ENCODE assay signal across 8 mouse cellular contexts in the genomic region with DNA sequence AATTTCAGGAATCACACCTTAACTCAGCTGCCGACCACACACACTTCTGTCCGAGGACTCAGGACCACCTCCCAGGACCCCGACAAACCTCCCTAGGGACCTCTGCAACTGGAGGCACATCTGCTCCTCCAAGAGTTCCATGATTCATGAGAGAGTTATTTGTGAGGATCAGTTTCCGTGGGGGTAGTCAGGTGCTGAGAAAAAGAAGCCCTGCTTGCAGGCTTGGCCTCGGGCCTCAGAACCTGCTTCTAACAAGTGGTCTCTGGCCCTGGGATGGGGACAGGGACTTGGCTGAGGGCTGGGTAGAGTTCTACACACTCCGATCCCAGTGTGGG.
DNase-seq lines count a peak whose midpoint lies in the region; ATAC-seq and TF ChIP-seq lines count a peak whose summit lies in the region.

No protein-coding gene starts in this region.

- H3K27me3 ChIP-seq in heart, embryonic 15.5 days, result no peaks in the 10 kb centered on the region
- H3K27me3 ChIP-seq in MEL (ENCODE audit: control insufficient read depth in 1 of 2, insufficient read depth in 2 of 2, low read length in 2 of 2), result no peaks in the 10 kb centered on the region
- no peaks in the 10 kb centered on the region for H3K27me3 ChIP-seq in heart, postnatal 0 days (ENCODE audit: control insufficient read depth, insufficient read depth, low read length)
- H3K27me3 ChIP-seq in midbrain, embryonic 11.5 days (ENCODE audit: control insufficient read depth, insufficient read depth, low read length), result no peaks in the 10 kb centered on the region

- peak overlapping the region; percentile 57 for H3K4me3 ChIP-seq in heart, embryonic 15.5 days
- peak overlapping the region in 1 of 2 experiments; percentile 59; a peak in 2 of 4 replicates for H3K4me3 ChIP-seq in MEL (ENCODE audit: control insufficient read depth in 1 of 2, insufficient read depth in 1 of 2, low read depth in 2 of 2, low read length in 2 of 2)
- no peak overlapping the region for H3K4me3 ChIP-seq in heart, postnatal 0 days (ENCODE audit: low read depth, low read length)
- no peak overlapping the region for H3K4me3 ChIP-seq in midbrain, embryonic 11.5 days (ENCODE audit: low read depth, low read length)

- peaks cover 44% of the 10 kb centered on the region for H3K4me1 ChIP-seq in heart, embryonic 15.5 days (replicated peaks)
- peaks cover 13 to 24% of the 10 kb centered on the region in 2 experiments for H3K4me1 ChIP-seq in MEL (ENCODE audit: control insufficient read depth in 1 of 2, insufficient read depth in 2 of 2, low read length in 2 of 2)
- peaks cover 23% of the 10 kb centered on the region for H3K4me1 ChIP-seq in heart, postnatal 0 days (ENCODE audit: control insufficient read depth, insufficient read depth)
- H3K4me1 ChIP-seq in midbrain, embryonic 11.5 days (ENCODE audit: control insufficient read depth, insufficient read depth, low read length), result peaks cover 13% of the 10 kb centered on the region

- H3K9ac ChIP-seq in heart, embryonic 15.5 days, result peak overlapping the region; percentile 70
- H3K9ac ChIP-seq in MEL (ENCODE audit: control insufficient read depth, low read depth, low read length, poor library complexity, severe bottlenecking), result peak overlapping the region; percentile 83
- H3K9ac ChIP-seq in heart, postnatal 0 days (replicated peaks; ENCODE audit: low read depth, low read length), result no peak overlapping the region
- H3K9ac ChIP-seq in midbrain, embryonic 11.5 days (ENCODE audit: low read length), result peak overlapping the region; percentile 64

- TF ChIP-seq CTCF in MEL (IDR thresholded peaks at IDR 0.05 in 2 of 3, conservative IDR thresholded peaks at IDR 0.05 in 1 of 3; ENCODE audit: control insufficient read depth in 1 of 3, insufficient read depth in 1 of 3, low read depth in 2 of 3, low read length in 3 of 3, poor library complexity in 1 of 3, severe bottlenecking in 1 of 3), result no peak
- no peak for TF ChIP-seq CTCF in heart, postnatal 0 days (IDR thresholded peaks at IDR 0.05; ENCODE audit: low read depth)

- 50% methylated on average over 6 of the region's 6 CpGs for WGBS in heart, embryonic 15.5 days
- WGBS in heart, postnatal 0 days, result 62% methylated on average over 6 of the region's 6 CpGs
- WGBS in midbrain, embryonic 11.5 days, result 77% methylated on average over 6 of the region's 6 CpGs

- TF ChIP-seq RAD21 in MEL (IDR thresholded peaks at IDR 0.05; ENCODE audit: low read depth, low read length), result no peak

- no peak for ATAC-seq in heart, embryonic 15.5 days (replicated peaks; ENCODE audit: insufficient number of reproducible peaks, insufficient read depth, low FRiP score, low read depth)
- ATAC-seq in heart, postnatal 0 days (ENCODE audit: insufficient read depth, low read depth), result no peak
- ATAC-seq in midbrain, embryonic 11.5 days (ENCODE audit: low FRiP score), result no peak
- ATAC-seq in megakaryocyte-erythroid progenitor cell, adult 5-6 weeks (replicated peaks; ENCODE audit: low FRiP score, low TSS enrichment, poor library complexity, severe bottlenecking), result no peak

- H3K27ac ChIP-seq in heart, embryonic 15.5 days, result peak overlapping the region; percentile 86
- H3K27ac ChIP-seq in MEL (ENCODE audit: control insufficient read depth, low read depth, low read length), result no peak overlapping the region; the same call in 1 of the 2 replicates
- peak overlapping the region; percentile 79 for H3K27ac ChIP-seq in heart, postnatal 0 days (ENCODE audit: low read depth)
- H3K27ac ChIP-seq in midbrain, embryonic 11.5 days (ENCODE audit: low read depth, low read length), result no peak overlapping the region

- no peaks in the 10 kb centered on the region for H3K9me3 ChIP-seq in heart, embryonic 15.5 days (replicated peaks)
- H3K9me3 ChIP-seq in MEL (replicated peaks; ENCODE audit: insufficient read depth, low read length), result no peaks in the 10 kb centered on the region
- no peaks in the 10 kb centered on the region for H3K9me3 ChIP-seq in heart, postnatal 0 days (replicated peaks; ENCODE audit: control insufficient read depth, low read length)
- no peaks in the 10 kb centered on the region for H3K9me3 ChIP-seq in midbrain, embryonic 11.5 days (ENCODE audit: control insufficient read depth, low read length)

- peaks cover 5% of the 10 kb centered on the region; the same call in 1 of the 2 replicates for H3K79me2 ChIP-seq in MEL (ENCODE audit: control insufficient read depth, insufficient read depth, low read length, poor library complexity)

- no peak for TF ChIP-seq EP300 in MEL (IDR thresholded peaks at IDR 0.05; ENCODE audit: low read depth in 1 of 2, low read length in 2 of 2)
- no peak for TF ChIP-seq EP300 in heart, postnatal 0 days (IDR thresholded peaks at IDR 0.05; ENCODE audit: low read depth)

- peak overlapping the region; percentile 89 for H3K4me2 ChIP-seq in heart, embryonic 15.5 days
- H3K4me2 ChIP-seq in heart, postnatal 0 days (ENCODE audit: low read depth, low read length), result peak overlapping the region; percentile 74
- no peak overlapping the region for H3K4me2 ChIP-seq in midbrain, embryonic 11.5 days

- DNase-seq in heart, postnatal 25 days (ENCODE audit: low spot score), result no peak
- no peak for DNase-seq in MEL (ENCODE audit: low read depth, low spot score)
- no peak for DNase-seq in heart, postnatal 0 days (ENCODE audit: low spot score)
- no peak for DNase-seq in midbrain, embryonic 11.5 days (ENCODE audit: low spot score, missing footprints)
- DNase-seq in urinary bladder, adult 2 months (ENCODE audit: low spot score), result no peak
- DNase-seq in spleen, postnatal 36 days (ENCODE audit: low spot score in 2 of 2), result no peak

- intact Hi-C loops in heart, postnatal 25 days (cut with DNase I), result loop anchor here (5.0 kb wide), 2 partner anchors 37 to 67 kb away; no protein-coding TSS in a partner anchor

- no peak for TF ChIP-seq POLR2A in MEL (IDR thresholded peaks at IDR 0.05; ENCODE audit: control insufficient read depth in 1 of 2, insufficient read depth in 1 of 2, low read depth in 1 of 2, low read length in 2 of 2, poor library complexity in 1 of 2)

- H3K36me3 ChIP-seq in heart, embryonic 15.5 days, result peaks cover 3% of the 10 kb centered on the region; the same call in 1 of the 2 replicates
- H3K36me3 ChIP-seq in MEL (ENCODE audit: control insufficient read depth in 1 of 2, insufficient read depth in 2 of 2, low read length in 2 of 2), result peaks cover 0 to 5% of the 10 kb centered on the region in 2 experiments; a peak in 2 of 4 replicates
- H3K36me3 ChIP-seq in heart, postnatal 0 days (replicated peaks; ENCODE audit: control insufficient read depth, insufficient read depth, low read length), result no peaks in the 10 kb centered on the region; the same call in 1 of the 2 replicates
- H3K36me3 ChIP-seq in midbrain, embryonic 11.5 days (ENCODE audit: control insufficient read depth, insufficient read depth, low read length), result no peaks in the 10 kb centered on the region

TF ChIP-seq in MEL, 35 proteins besides CTCF, POLR2A, EP300 and RAD21:
- TF ChIP-seq KAT2A (conservative IDR thresholded peaks at IDR 0.05; ENCODE audit: low read depth, low read length) (no peak), USF1 (IDR thresholded peaks at IDR 0.05; ENCODE audit: low read depth, low read length) (no peak), UBTF (IDR thresholded peaks at IDR 0.05; ENCODE audit: borderline replicate concordance, insufficient read depth, low read depth, low read length) (no peak), CHD2 (IDR thresholded peaks at IDR 0.05; ENCODE audit: low read length) (no peak), TCF12 (IDR thresholded peaks at IDR 0.05; ENCODE audit: low read depth, low read length) (no peak), MXI1 (IDR thresholded peaks at IDR 0.05; ENCODE audit: low read depth, low read length) (no peak), NELFE (IDR thresholded peaks at IDR 0.05; ENCODE audit: low read depth, low read length) (no peak), SMC3 (IDR thresholded peaks at IDR 0.05; ENCODE audit: low read depth, low read length) (no peak), ETS1 (IDR thresholded peaks at IDR 0.05; ENCODE audit: low read depth, low read length) (no peak), E2F4 (IDR thresholded peaks at IDR 0.05; ENCODE audit: borderline replicate concordance, low read depth, low read length) (no peak), TAL1 (IDR thresholded peaks at IDR 0.05; ENCODE audit: low read length) (no peak), ELF1 (IDR thresholded peaks at IDR 0.05; ENCODE audit: low read depth, low read length) (no peak), ZKSCAN1 (IDR thresholded peaks at IDR 0.05; ENCODE audit: low read depth, low read length) (no peak), GABPA (IDR thresholded peaks at IDR 0.05; ENCODE audit: low read depth, low read length) (no peak), CHD1 (IDR thresholded peaks at IDR 0.05; ENCODE audit: low read depth, low read length) (no peak), NRF1 (IDR thresholded peaks at IDR 0.05; ENCODE audit: insufficient read depth, low read depth, low read length, poor library complexity, severe bottlenecking) (no peak), SIN3A (IDR thresholded peaks at IDR 0.05; ENCODE audit: low read length) (no peak)

Comparison
In these comparisons a context has a peak if more than half of its experiments do, and no peak if none do; other contexts are left out.
1. H3K27ac ChIP-seq: peak in heart, embryonic 15.5 days (single experiment) and heart, postnatal 0 days (single experiment); none in MEL (single experiment) and midbrain, embryonic 11.5 days (single experiment).